In the genomic region with DNA sequence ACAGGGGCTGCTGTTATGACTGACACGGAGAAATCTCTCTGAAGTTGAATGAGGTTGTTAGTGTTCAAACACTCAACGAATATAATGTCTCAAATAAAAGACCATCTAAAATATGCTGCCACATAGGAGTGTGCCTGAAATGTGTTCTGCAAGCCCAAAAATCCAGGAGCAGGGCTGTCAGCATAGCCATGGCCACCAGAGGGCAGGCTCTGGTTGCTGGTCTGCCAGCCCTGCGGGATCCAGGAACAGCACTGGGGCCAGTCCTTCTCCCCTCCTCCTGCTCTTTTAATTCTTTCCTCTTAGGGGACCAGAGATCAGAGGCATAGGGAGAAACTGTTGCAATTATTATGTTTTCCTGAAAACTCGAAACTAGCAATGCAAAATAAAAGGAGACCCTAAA, we compare ENCODE assay signal across 9 mouse cellular contexts.
DNase-seq lines count a peak whose midpoint lies in the region; ATAC-seq lines count a peak whose summit lies in the region.
"Had no signal": no experiment of that assay in that cellular context is flagged by ENCODE, and none has a peak within 500 bp of the region (broad histone marks: within the 10 kb centered on the region; RNA-seq: fewer than 3 reads in every experiment).

No protein-coding gene starts in this region.

- 8% methylated on average over 4 of the region's 4 CpGs for WGBS in kidney, embryonic 14.5 days
- 6% methylated on average over 4 of the region's 4 CpGs for whole genome bisulfite sequencing in forebrain, embryonic 15.5 days
- WGBS in kidney, embryonic 15.5 days = 12% methylated on average over 4 of the region's 4 CpGs
- WGBS in liver, embryonic 13.5 days (ENCODE audit: insufficient replicate concordance) = 4% methylated on average over 4 of the region's 4 CpGs

- no peak overlapping the region for H3K27ac ChIP-seq in kidney, embryonic 14.5 days (ENCODE audit: low read depth, low read length)
- H3K27ac ChIP-seq in forebrain, embryonic 15.5 days (replicated peaks) = no peak overlapping the region
- no peak overlapping the region for H3K27ac ChIP-seq in kidney, embryonic 15.5 days
- H3K27ac ChIP-seq in liver, embryonic 13.5 days = no peak overlapping the region
- H3K27ac ChIP-seq: embryonic facial prominence, embryonic 13.5 days had no signal

- peaks cover 19% of the 10 kb centered on the region; the same call in 1 of the 2 replicates for H3K4me1 ChIP-seq in kidney, embryonic 14.5 days (ENCODE audit: control insufficient read depth, insufficient read depth, low read length)
- H3K4me1 ChIP-seq in forebrain, embryonic 15.5 days = peaks cover 11% of the 10 kb centered on the region
- H3K4me1 ChIP-seq in kidney, embryonic 15.5 days = peaks cover 59% of the 10 kb centered on the region
- H3K4me1 ChIP-seq in liver, embryonic 13.5 days (replicated peaks) = peaks cover 5% of the 10 kb centered on the region; the same call in 1 of the 2 replicates

- H3K36me3 ChIP-seq in kidney, embryonic 14.5 days (ENCODE audit: control insufficient read depth, insufficient read depth, low read length) = no peaks in the 10 kb centered on the region
- H3K36me3 ChIP-seq in forebrain, embryonic 15.5 days = no peaks in the 10 kb centered on the region
- no peaks in the 10 kb centered on the region for H3K36me3 ChIP-seq in kidney, embryonic 15.5 days
- H3K36me3 ChIP-seq in liver, embryonic 13.5 days = no peaks in the 10 kb centered on the region
- H3K36me3 ChIP-seq: embryonic facial prominence, embryonic 13.5 days had no signal

- no peak overlapping the region for H3K4me2 ChIP-seq in kidney, embryonic 14.5 days (replicated peaks; ENCODE audit: low read depth, low read length)
- H3K4me2 ChIP-seq in forebrain, embryonic 15.5 days (replicated peaks) = no peak overlapping the region
- H3K4me2 ChIP-seq in kidney, embryonic 15.5 days = no peak overlapping the region
- no peak overlapping the region for H3K4me2 ChIP-seq in liver, embryonic 13.5 days
- H3K4me2 ChIP-seq: embryonic facial prominence, embryonic 13.5 days had no signal

- ATAC-seq in kidney, embryonic 14.5 days (ENCODE audit: low FRiP score, low TSS enrichment) = no peak; the same call in 1 of the 2 replicates
- peak; percentile 17; the same call in 1 of the 2 replicates for ATAC-seq in forebrain, embryonic 15.5 days (replicated peaks)
- ATAC-seq in kidney, embryonic 15.5 days (replicated peaks; ENCODE audit: low FRiP score) = 0 out of 2 replicates have a peak, but pooled peaks have one; percentile 23
- no peak for ATAC-seq in liver, embryonic 13.5 days (ENCODE audit: low read depth)
- peak; percentile 65 for ATAC-seq in neutrophil, adult 5-6 weeks (ENCODE audit: extremely low read depth, insufficient number of reproducible peaks, low FRiP score, poor library complexity, severe bottlenecking)

- no peak overlapping the region for H3K4me3 ChIP-seq in kidney, embryonic 14.5 days (ENCODE audit: low read length)
- H3K4me3 ChIP-seq in forebrain, embryonic 15.5 days = no peak overlapping the region
- H3K4me3 ChIP-seq in kidney, embryonic 15.5 days (replicated peaks) = no peak overlapping the region
- no peak overlapping the region for H3K4me3 ChIP-seq in liver, embryonic 13.5 days (replicated peaks)
- H3K4me3 ChIP-seq: embryonic facial prominence, embryonic 13.5 days had no signal

- H3K27me3 ChIP-seq in kidney, embryonic 14.5 days (ENCODE audit: control insufficient read depth, insufficient read depth, low read length) = peaks cover 18% of the 10 kb centered on the region
- peaks cover 22% of the 10 kb centered on the region for H3K27me3 ChIP-seq in forebrain, embryonic 15.5 days
- peaks cover 53% of the 10 kb centered on the region for H3K27me3 ChIP-seq in kidney, embryonic 15.5 days
- H3K27me3 ChIP-seq in liver, embryonic 13.5 days = peaks cover 10% of the 10 kb centered on the region; the same call in 1 of the 2 replicates

- H3K9ac ChIP-seq in kidney, embryonic 14.5 days (ENCODE audit: low read depth, low read length) = no peak overlapping the region
- H3K9ac ChIP-seq in forebrain, embryonic 15.5 days (replicated peaks) = no peak overlapping the region
- no peak overlapping the region for H3K9ac ChIP-seq in kidney, embryonic 15.5 days
- H3K9ac ChIP-seq in liver, embryonic 13.5 days = no peak overlapping the region
- H3K9ac ChIP-seq: embryonic facial prominence, embryonic 13.5 days had no signal

- no peaks in the 10 kb centered on the region for H3K9me3 ChIP-seq in kidney, embryonic 14.5 days (ENCODE audit: control insufficient read depth, low read length)
- no peaks in the 10 kb centered on the region for H3K9me3 ChIP-seq in forebrain, embryonic 15.5 days
- H3K9me3 ChIP-seq in kidney, embryonic 15.5 days (replicated peaks) = no peaks in the 10 kb centered on the region
- no peaks in the 10 kb centered on the region for H3K9me3 ChIP-seq in liver, embryonic 13.5 days (replicated peaks)
- H3K9me3 ChIP-seq: embryonic facial prominence, embryonic 13.5 days had no signal

- DNase-seq in kidney, adult 11 months = peak; percentile 24
- peak; percentile 76 to 84 for DNase-seq in adrenal gland, postnatal 36 days
- DNase-seq in liver, embryonic 13.5 days = peak; percentile 18
- peak; percentile 78 for DNase-seq in urinary bladder, postnatal 14 days (ENCODE audit: low spot score)

Comparison
In these comparisons a context has a peak if more than half of its experiments do, and no peak if none do; other contexts are left out.
1. ATAC-seq: peak in forebrain, embryonic 15.5 days (single experiment), kidney, embryonic 15.5 days (single experiment) and neutrophil, adult 5-6 weeks (single experiment); none in kidney, embryonic 14.5 days (single experiment) and liver, embryonic 13.5 days (single experiment).
2. DNase-seq: peak in every context shown above with its lines; median percentile 80 in adrenal gland, postnatal 36 days; 78 in urinary bladder, postnatal 14 days; 24 in kidney, adult 11 months; 18 in liver, embryonic 13.5 days.